8 mouse cellular contexts compared by ENCODE assay signal in genomic region chr10:117844782-117845596, GRCm38 (mm10). TPM values are rescaled to one million over a fixed set of nuclear protein-coding genes. Genes with fewer than 3 reads are reported as not detected.
DNase-seq lines count a peak whose midpoint lies in the region; ATAC-seq and TF ChIP-seq lines count a peak whose summit lies in the region.

No protein-coding gene starts in this region.

- intact Hi-C loops in heart, adult 2 months (cut with DNase I), result loop anchor here (1.0 to 5.0 kb wide), 5 partner anchors 52 to 258 kb away; partner anchors contain the start of genes Nup107 and Slc35e3

- peak overlapping the region; percentile 98 for H3K27ac ChIP-seq in embryonic facial prominence, embryonic 13.5 days
- peak overlapping the region; percentile 94 for H3K27ac ChIP-seq in heart, adult 2 months
- peak overlapping the region; percentile 78 for H3K27ac ChIP-seq in kidney, adult 2 months (ENCODE audit: insufficient read depth, low read depth, low read length)
- peak overlapping the region; percentile 99 for H3K27ac ChIP-seq in limb, embryonic 15.5 days
- peak overlapping the region; percentile 98 for H3K27ac ChIP-seq in midbrain, embryonic 16.5 days (ENCODE audit: low read length)
- peak overlapping the region; percentile 99 for H3K27ac ChIP-seq in spleen, adult 2 months (ENCODE audit: insufficient read depth, low read length)

- DNase-seq in 3134 (ENCODE audit: extremely low read depth, insufficient read length, low spot score), result peak; percentile 74
- DNase-seq in adrenal gland, postnatal 14 days, result peak; percentile 85
- DNase-seq in heart, adult 2 months, result peak; percentile 81 to 86
- DNase-seq in kidney, adult 2 months, result peak; percentile 86
- peak in 1 of 2 experiments; percentile 64 for DNase-seq in spleen, adult 2 months (ENCODE audit: low read depth in 1 of 2, low spot score in 2 of 2)

- peak overlapping the region; percentile 96 for H3K9ac ChIP-seq in embryonic facial prominence, embryonic 13.5 days
- peak overlapping the region; percentile 100 for H3K9ac ChIP-seq in heart, adult 2 months (ENCODE audit: low read depth, low read length)
- peak overlapping the region; percentile 92 for H3K9ac ChIP-seq in limb, embryonic 15.5 days
- peak overlapping the region; percentile 75 for H3K9ac ChIP-seq in midbrain, embryonic 16.5 days (ENCODE audit: low read depth, low read length)

- H3K36me3 ChIP-seq in embryonic facial prominence, embryonic 13.5 days, result no peaks in the 10 kb centered on the region
- peaks cover 17% of the 10 kb centered on the region for H3K36me3 ChIP-seq in heart, adult 2 months (ENCODE audit: control insufficient read depth, insufficient read depth, low read length)
- H3K36me3 ChIP-seq in kidney, adult 2 months (ENCODE audit: control insufficient read depth, insufficient read depth, low read length), result no peaks in the 10 kb centered on the region
- H3K36me3 ChIP-seq in limb, embryonic 15.5 days, result no peaks in the 10 kb centered on the region
- H3K36me3 ChIP-seq in midbrain, embryonic 16.5 days (ENCODE audit: control insufficient read depth, insufficient read depth, low read length), result no peaks in the 10 kb centered on the region
- H3K36me3 ChIP-seq in spleen, adult 2 months (ENCODE audit: control insufficient read depth, insufficient read depth, low read length), result no peaks in the 10 kb centered on the region

- peak; percentile 35; the same call in 1 of the 2 replicates for ATAC-seq in embryonic facial prominence, embryonic 13.5 days (ENCODE audit: insufficient number of reproducible peaks, insufficient read depth, low FRiP score, low TSS enrichment, low read depth)
- ATAC-seq in limb, embryonic 15.5 days (ENCODE audit: insufficient number of reproducible peaks, low FRiP score, low TSS enrichment, low read depth), result peak; percentile 25; the same call in 1 of the 2 replicates
- peak; percentile 36 for ATAC-seq in midbrain, embryonic 16.5 days

- TF ChIP-seq CTCF in heart, adult 2 months (IDR thresholded peaks at IDR 0.05), result no peak
- no peak for TF ChIP-seq CTCF in kidney, adult 2 months (conservative IDR thresholded peaks at IDR 0.05; ENCODE audit: insufficient read depth, insufficient read length, low read depth, low read length)
- TF ChIP-seq CTCF in spleen, adult 2 months (IDR thresholded peaks at IDR 0.05; ENCODE audit: extremely low read depth, insufficient read depth, insufficient read length, insufficient replicate concordance), result no peak

- peak overlapping the region; percentile 83 for H3K4me3 ChIP-seq in embryonic facial prominence, embryonic 13.5 days
- peak overlapping the region; percentile 81 for H3K4me3 ChIP-seq in heart, adult 2 months
- peak overlapping the region; percentile 88 for H3K4me3 ChIP-seq in kidney, adult 2 months (ENCODE audit: insufficient read depth, low read depth, low read length)
- peak overlapping the region; percentile 89 for H3K4me3 ChIP-seq in limb, embryonic 15.5 days
- peak overlapping the region; percentile 90 for H3K4me3 ChIP-seq in midbrain, embryonic 16.5 days (ENCODE audit: low read depth, low read length)
- peak overlapping the region; percentile 60 for H3K4me3 ChIP-seq in spleen, adult 2 months (ENCODE audit: extremely low read depth, insufficient read depth, insufficient read length)

- H3K27me3 ChIP-seq in embryonic facial prominence, embryonic 13.5 days, result no peaks in the 10 kb centered on the region
- no peaks in the 10 kb centered on the region for H3K27me3 ChIP-seq in heart, adult 2 months (ENCODE audit: control insufficient read depth, insufficient read depth, low read length)
- H3K27me3 ChIP-seq in kidney, adult 2 months (replicated peaks; ENCODE audit: control insufficient read depth, insufficient read depth, low read length), result no peaks in the 10 kb centered on the region
- H3K27me3 ChIP-seq in limb, embryonic 15.5 days, result no peaks in the 10 kb centered on the region
- H3K27me3 ChIP-seq in midbrain, embryonic 16.5 days (ENCODE audit: control insufficient read depth, insufficient read depth, low read depth, low read length), result no peaks in the 10 kb centered on the region
- no peaks in the 10 kb centered on the region for H3K27me3 ChIP-seq in spleen, adult 2 months (ENCODE audit: control insufficient read depth, insufficient read depth, low read length)

- no peak for TF ChIP-seq POLR2A in heart, adult 2 months (IDR thresholded peaks at IDR 0.05; ENCODE audit: insufficient read depth, low read depth, low read length)
- TF ChIP-seq POLR2A in kidney, adult 2 months (IDR thresholded peaks at IDR 0.05; ENCODE audit: low read depth, low read length), result no peak
- TF ChIP-seq POLR2A in spleen, adult 2 months (IDR thresholded peaks at IDR 0.05; ENCODE audit: low read depth, low read length), result no peak

- no peaks in the 10 kb centered on the region for H3K9me3 ChIP-seq in embryonic facial prominence, embryonic 13.5 days
- H3K9me3 ChIP-seq in limb, embryonic 15.5 days, result no peaks in the 10 kb centered on the region
- no peaks in the 10 kb centered on the region for H3K9me3 ChIP-seq in midbrain, embryonic 16.5 days (replicated peaks; ENCODE audit: control insufficient read depth, low read length, poor library complexity, severe bottlenecking)

- H3K4me1 ChIP-seq in embryonic facial prominence, embryonic 13.5 days, result peaks cover 18% of the 10 kb centered on the region
- H3K4me1 ChIP-seq in heart, adult 2 months (ENCODE audit: control insufficient read depth, insufficient read depth, low read length), result peaks cover 8% of the 10 kb centered on the region
- peaks cover 7% of the 10 kb centered on the region; the same call in 1 of the 2 replicates for H3K4me1 ChIP-seq in kidney, adult 2 months (ENCODE audit: control insufficient read depth, insufficient read depth, low read length)
- peaks cover 21% of the 10 kb centered on the region for H3K4me1 ChIP-seq in limb, embryonic 15.5 days
- peaks cover 21% of the 10 kb centered on the region for H3K4me1 ChIP-seq in midbrain, embryonic 16.5 days (ENCODE audit: control insufficient read depth, insufficient read depth, low read length)
- H3K4me1 ChIP-seq in spleen, adult 2 months (ENCODE audit: control insufficient read depth, insufficient read depth, insufficient read length), result peaks cover 12% of the 10 kb centered on the region; the same call in 1 of the 2 replicates

- 2% methylated on average over 37 of the region's 52 CpGs for WGBS in embryonic facial prominence, embryonic 13.5 days
- WGBS in heart, adult 2 months, result 1% methylated on average over 52 of the region's 52 CpGs
- 2% methylated on average over 51 of the region's 52 CpGs for WGBS in kidney, adult 2 months
- WGBS in limb, embryonic 15.5 days, result 1% methylated on average over 41 of the region's 52 CpGs
- 3% methylated on average over 35 of the region's 52 CpGs for WGBS in midbrain, embryonic 16.5 days
- whole genome bisulfite sequencing in spleen, adult 2 months, result under 1% methylated on average over 37 of the region's 52 CpGs

- TF ChIP-seq EP300 in heart, adult 2 months (IDR thresholded peaks at IDR 0.05; ENCODE audit: insufficient read depth, low read depth, low read length), result no peak

- H3K79me2 ChIP-seq in heart, adult 2 months (replicated peaks; ENCODE audit: control insufficient read depth, insufficient read depth, low read length), result no peaks in the 10 kb centered on the region

- peak overlapping the region; percentile 64 for H3K4me2 ChIP-seq in embryonic facial prominence, embryonic 13.5 days
- H3K4me2 ChIP-seq in limb, embryonic 15.5 days, result peak overlapping the region; percentile 50
- peak overlapping the region; percentile 54 for H3K4me2 ChIP-seq in midbrain, embryonic 16.5 days (ENCODE audit: low read length)

RNA-seq across cellular contexts. Expression of gene Rap1b, which starts 0.8 kb away (rescaled TPM):
- 126 and 130 TPM in 2 replicates for total RNA-seq in adrenal gland, postnatal 14 days (2021)
- polyA plus RNA-seq in embryonic facial prominence, embryonic 13.5 days (2015; fragmentation: Nextera tagmentation; extraction: Ambion mirVana), result 160 and 168 TPM in 2 replicates
- total RNA-seq in heart, adult 2 months (2021), result 10 to 100 TPM; 48.0 to 53.4 TPM
- polyA plus RNA-seq in heart, adult 2 months (2012; rRNA removed), result 23.4 and 47.4 TPM in 2 replicates
- polyA plus RNA-seq in kidney, adult 2 months (2012; rRNA removed), result 23.2 and 38.2 TPM in 2 replicates
- 184 and 187 TPM in 2 replicates for polyA plus RNA-seq in limb, embryonic 15.5 days (2015; fragmentation: Nextera tagmentation; extraction: Ambion mirVana)
- polyA plus RNA-seq in midbrain, embryonic 16.5 days (2015; fragmentation: Nextera tagmentation; extraction: Ambion mirVana), result 171 and 179 TPM in 2 replicates
- polyA plus RNA-seq in spleen, adult 2 months (2012; rRNA removed), result 50.1 and 58.6 TPM in 2 replicates

RNA-seq across cellular contexts. Expression of gene Nup107, which starts 52.5 kb away (rescaled TPM):
- total RNA-seq in adrenal gland, postnatal 14 days (2021), result 14.0 and 14.8 TPM in 2 replicates
- polyA plus RNA-seq in embryonic facial prominence, embryonic 13.5 days (2015; fragmentation: Nextera tagmentation; extraction: Ambion mirVana), result 60.6 and 77.4 TPM in 2 replicates
- 1 to 10 TPM; 7.0 to 8.6 TPM for total RNA-seq in heart, adult 2 months (2021)
- 4.9 and 6.7 TPM in 2 replicates for polyA plus RNA-seq in heart, adult 2 months (2012; rRNA removed)
- polyA plus RNA-seq in kidney, adult 2 months (2012; rRNA removed), result 3.7 and 4.6 TPM in 2 replicates
- 54.2 and 54.6 TPM in 2 replicates for polyA plus RNA-seq in limb, embryonic 15.5 days (2015; fragmentation: Nextera tagmentation; extraction: Ambion mirVana)
- polyA plus RNA-seq in midbrain, embryonic 16.5 days (2015; fragmentation: Nextera tagmentation; extraction: Ambion mirVana), result 29.4 and 34.9 TPM in 2 replicates
- polyA plus RNA-seq in spleen, adult 2 months (2012; rRNA removed), result 5.8 and 6.0 TPM in 2 replicates
